ENCODE assay signal across 33 mouse cellular contexts in genomic region chr10:117801886-117802285, GRCm38 (mm10).
"Had no signal": no experiment of that assay in that cellular context is flagged by ENCODE, and none has a peak within 500 bp of the region (broad histone marks: within the 10 kb centered on the region; RNA-seq: fewer than 3 reads in every experiment).

No protein-coding gene starts in this region.

- H3K27me3 ChIP-seq: heart, embryonic 12.5 days; heart, embryonic 13.5 days; heart, embryonic 15.5 days; hindbrain, embryonic 12.5 days; hindbrain, embryonic 13.5 days; hindbrain, embryonic 15.5 days; intestine, embryonic 15.5 days; kidney, embryonic 15.5 days had no signal

- H3K4me1 ChIP-seq: heart, embryonic 12.5 days; hindbrain, embryonic 10.5 days; hindbrain, embryonic 12.5 days; hindbrain, embryonic 13.5 days; hindbrain, embryonic 15.5 days; kidney, embryonic 15.5 days had no signal

- H3K9ac ChIP-seq: heart, embryonic 12.5 days; heart, embryonic 13.5 days; heart, embryonic 15.5 days; hindbrain, embryonic 12.5 days; hindbrain, embryonic 13.5 days; hindbrain, embryonic 14.5 days; hindbrain, embryonic 15.5 days; intestine, embryonic 15.5 days; kidney, embryonic 15.5 days had no signal

- DNase-seq: heart, postnatal 14 days; heart, postnatal 36 days; heart, postnatal 4 days; kidney, adult 11 months; kidney, adult 18-20 months; kidney, adult 2 months; kidney, adult 8-10 months; kidney, adult 9 months; kidney, postnatal 10 days; kidney, postnatal 14 days; kidney, postnatal 25 days; kidney, postnatal 36 days; kidney, postnatal 4 days; layer of hippocampus, adult 9-11 months; layer of hippocampus, postnatal 36 days had no signal

- H3K4me2 ChIP-seq: heart, embryonic 12.5 days; heart, embryonic 13.5 days; heart, embryonic 15.5 days; hindbrain, embryonic 12.5 days; hindbrain, embryonic 13.5 days; hindbrain, embryonic 14.5 days; hindbrain, embryonic 15.5 days; intestine, embryonic 15.5 days; kidney, embryonic 15.5 days had no signal

- ATAC-seq: hindbrain, embryonic 16.5 days; hindbrain, postnatal 0 days; inflammation-experienced regulatory T-cells, adult 6 months; intestine, embryonic 15.5 days; intestine, embryonic 16.5 days; intestine, postnatal 0 days had no signal

- H3K27ac ChIP-seq: heart, embryonic 13.5 days; heart, embryonic 15.5 days; hindbrain, embryonic 10.5 days; hindbrain, embryonic 12.5 days; hindbrain, embryonic 13.5 days; hindbrain, embryonic 14.5 days; hindbrain, embryonic 15.5 days; hindbrain, postnatal 0 days; intestine, embryonic 15.5 days; kidney, embryonic 15.5 days; kidney, postnatal 0 days; layer of hippocampus, adult 2 months; left cerebral cortex, adult 2 months had no signal

- H3K4me3 ChIP-seq: heart, embryonic 12.5 days; heart, embryonic 13.5 days; heart, embryonic 15.5 days; hindbrain, embryonic 10.5 days; hindbrain, embryonic 12.5 days; hindbrain, embryonic 13.5 days; hindbrain, embryonic 15.5 days; intestine, embryonic 15.5 days; kidney, embryonic 15.5 days; layer of hippocampus, adult 2 months; left cerebral cortex, adult 2 months had no signal

- H3K9me3 ChIP-seq: heart, embryonic 12.5 days; heart, embryonic 13.5 days; heart, embryonic 15.5 days; hindbrain, embryonic 10.5 days; hindbrain, embryonic 12.5 days; hindbrain, embryonic 13.5 days; hindbrain, embryonic 15.5 days; intestine, embryonic 15.5 days; kidney, embryonic 15.5 days had no signal

- H3K36me3 ChIP-seq: heart, embryonic 12.5 days; heart, embryonic 13.5 days; heart, embryonic 15.5 days; hindbrain, embryonic 10.5 days; hindbrain, embryonic 12.5 days; hindbrain, embryonic 13.5 days; hindbrain, embryonic 15.5 days; intestine, embryonic 15.5 days; kidney, embryonic 15.5 days had no signal
